Mouse (Mus musculus): ENCODE data around the gene Smyd4. TPM values are rescaled to one million over a fixed set of nuclear protein-coding genes. Genes with fewer than 3 reads are reported as not detected.

Gene Smyd4
- polyA plus RNA-seq, 1 experiment from 2014 or later: 14.3 TPM

GRCm38 (mm10) chr11:75410591-75410990 lies 62.4 kb downstream of the Smyd4 start:
- DNase-seq (ENCODE audit: low spot score) (no peak), ATAC-seq (ENCODE audit: insufficient number of reproducible peaks, low FRiP score, low TSS enrichment, low read depth) (no peak)
- Histone ChIP-seq H3K4me2 (ENCODE audit: low read depth, severe bottlenecking) (no peak overlapping the region), H3K4me3 (ENCODE audit: low read depth, low read length) (no peak overlapping the region), H3K27ac (replicated peaks; ENCODE audit: low read depth, low read length) (no peak overlapping the region), H3K9ac (ENCODE audit: low read length) (no peak overlapping the region), H3K4me1 (ENCODE audit: control insufficient read depth, insufficient read depth, low read length) (no peaks in the 10 kb centered on the region), H3K36me3 (ENCODE audit: control insufficient read depth, insufficient read depth, low read length) (peaks cover 7% of the 10 kb centered on the region; the same call in 1 of the 2 replicates), H3K27me3 (ENCODE audit: control insufficient read depth, insufficient read depth, low read length) (no peaks in the 10 kb centered on the region), H3K9me3 (ENCODE audit: control insufficient read depth, low read length) (no peaks in the 10 kb centered on the region)
- WGBS: 91% methylated on average over 7 of the region's 7 CpGs

GRCm38 (mm10) chr11:75415096-75415495 lies 66.9 kb downstream of the Smyd4 start:
- Histone ChIP-seq H3K9ac (ENCODE audit: low read length) (no peak overlapping the region), H3K36me3 (ENCODE audit: control insufficient read depth, insufficient read depth, low read length) (peaks cover 4% of the 10 kb centered on the region; the same call in 1 of the 2 replicates), H3K4me3 (ENCODE audit: low read depth, low read length) (no peak overlapping the region), H3K27me3 (ENCODE audit: control insufficient read depth, insufficient read depth, low read length) (no peaks in the 10 kb centered on the region), H3K9me3 (ENCODE audit: control insufficient read depth, low read length) (no peaks in the 10 kb centered on the region), H3K4me2 (ENCODE audit: low read depth, severe bottlenecking) (no peak overlapping the region), H3K27ac (replicated peaks; ENCODE audit: low read depth, low read length) (no peak overlapping the region), H3K4me1 (ENCODE audit: control insufficient read depth, insufficient read depth, low read length) (no peaks in the 10 kb centered on the region)
- ATAC-seq (ENCODE audit: insufficient number of reproducible peaks, low FRiP score, low TSS enrichment, low read depth) (no peak), DNase-seq (ENCODE audit: low spot score) (no peak)
- WGBS: 64% methylated on average over 7 of the region's 7 CpGs

- Histone ChIP-seq H3K4me2 (ENCODE audit: low read depth, severe bottlenecking) (no peak overlapping the region), H3K4me3 (ENCODE audit: low read depth, low read length) (no peak overlapping the region), H3K9me3 (ENCODE audit: control insufficient read depth, low read length) (no peaks in the 10 kb centered on the region), H3K4me1 (ENCODE audit: control insufficient read depth, insufficient read depth, low read length) (peaks cover 7% of the 10 kb centered on the region), H3K9ac (ENCODE audit: low read length) (no peak overlapping the region), H3K27me3 (ENCODE audit: control insufficient read depth, insufficient read depth, low read length) (no peaks in the 10 kb centered on the region), H3K27ac (replicated peaks; ENCODE audit: low read depth, low read length) (no peak overlapping the region), H3K36me3 (ENCODE audit: control insufficient read depth, insufficient read depth, low read length) (peaks cover 4% of the 10 kb centered on the region; the same call in 1 of the 2 replicates)
- no peak for DNase-seq (ENCODE audit: low spot score)
- WGBS: 89% methylated on average over 13 of the region's 13 CpGs
- ATAC-seq (ENCODE audit: insufficient number of reproducible peaks, low FRiP score, low TSS enrichment, low read depth): no peak
These were observed 67.8 kb downstream of the Smyd4 start for GRCm38 (mm10) chr11:75415994-75416393.

GRCm38 (mm10) chr11:75420037-75420436 lies 71.8 kb downstream of the Smyd4 start:
- Histone ChIP-seq H3K4me2 (ENCODE audit: low read depth, severe bottlenecking) (no peak overlapping the region), H3K9me3 (ENCODE audit: control insufficient read depth, low read length) (no peaks in the 10 kb centered on the region), H3K27ac (replicated peaks; ENCODE audit: low read depth, low read length) (no peak overlapping the region), H3K27me3 (ENCODE audit: control insufficient read depth, insufficient read depth, low read length) (no peaks in the 10 kb centered on the region), H3K4me1 (ENCODE audit: control insufficient read depth, insufficient read depth, low read length) (peaks cover 13% of the 10 kb centered on the region), H3K9ac (ENCODE audit: low read length) (no peak overlapping the region), H3K4me3 (ENCODE audit: low read depth, low read length) (no peak overlapping the region), H3K36me3 (ENCODE audit: control insufficient read depth, insufficient read depth, low read length) (0 out of 2 replicates have a peak, but pooled peaks cover 2% of the 10 kb centered on the region)
- DNase-seq (ENCODE audit: low spot score) (no peak), ATAC-seq (ENCODE audit: insufficient number of reproducible peaks, low FRiP score, low TSS enrichment, low read depth) (no peak)
- WGBS: 84% methylated on average over 7 of the region's 7 CpGs

GRCm38 (mm10) chr11:75420810-75421374 lies 72.7 kb downstream of the Smyd4 start:
- no peaks in the 10 kb centered on the region for H3K36me3 ChIP-seq (ENCODE audit: control insufficient read depth, insufficient read depth, low read length)
- H3K4me3 ChIP-seq (ENCODE audit: low read depth, low read length): peak overlapping the region; percentile 50
- H3K9ac ChIP-seq (ENCODE audit: low read length): peak overlapping the region; percentile 61
- H3K27me3 ChIP-seq (ENCODE audit: control insufficient read depth, insufficient read depth, low read length): no peaks in the 10 kb centered on the region
- H3K9me3 ChIP-seq (ENCODE audit: control insufficient read depth, low read length): no peaks in the 10 kb centered on the region
- ATAC-seq (ENCODE audit: insufficient number of reproducible peaks, low FRiP score, low TSS enrichment, low read depth) (no peak), DNase-seq (ENCODE audit: low spot score) (no peak)
- WGBS: 43% methylated on average over 5 of the region's 5 CpGs
- H3K4me1 ChIP-seq (ENCODE audit: control insufficient read depth, insufficient read depth, low read length): peaks cover 13% of the 10 kb centered on the region
- H3K4me2 ChIP-seq (ENCODE audit: low read depth, severe bottlenecking): peak overlapping the region; percentile 78
- H3K27ac ChIP-seq (replicated peaks; ENCODE audit: low read depth, low read length): peak overlapping the region; percentile 10; the same call in 1 of the 2 replicates

DNA sequence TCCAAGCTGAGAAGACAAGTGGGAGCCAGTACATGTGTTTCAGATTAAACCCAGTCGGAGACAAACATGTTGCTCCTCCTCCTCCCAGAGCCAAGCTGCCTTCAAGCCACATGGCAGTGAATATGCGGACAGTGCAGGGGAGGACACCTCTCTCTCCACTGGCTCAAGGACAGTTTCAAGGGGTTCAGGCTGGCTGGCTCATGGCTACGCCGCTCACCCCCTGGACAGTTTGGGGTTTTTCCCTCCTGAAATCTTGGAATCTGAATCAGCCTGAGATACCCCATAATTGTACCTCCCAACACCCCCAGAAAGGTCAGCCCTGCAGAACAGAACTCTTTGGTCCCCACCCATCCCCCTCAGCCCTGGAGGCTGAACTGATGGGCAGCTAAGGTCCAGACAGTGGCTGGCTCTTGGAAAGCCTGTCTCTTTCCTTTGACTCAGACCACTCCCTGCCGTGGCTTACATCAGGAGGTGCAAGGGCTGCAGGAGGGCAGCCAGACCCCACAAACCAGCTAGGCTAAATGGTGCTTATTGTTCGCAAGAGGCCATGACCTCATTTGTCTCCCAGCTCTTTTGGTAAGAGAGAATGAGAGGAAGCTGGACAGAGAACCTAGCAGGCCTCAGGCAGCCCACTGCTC lies 73.3 kb downstream of the Smyd4 start:
- DNase-seq (ENCODE audit: low spot score): peak; percentile 43
- 17% methylated on average over 6 of the region's 6 CpGs for WGBS

DNA sequence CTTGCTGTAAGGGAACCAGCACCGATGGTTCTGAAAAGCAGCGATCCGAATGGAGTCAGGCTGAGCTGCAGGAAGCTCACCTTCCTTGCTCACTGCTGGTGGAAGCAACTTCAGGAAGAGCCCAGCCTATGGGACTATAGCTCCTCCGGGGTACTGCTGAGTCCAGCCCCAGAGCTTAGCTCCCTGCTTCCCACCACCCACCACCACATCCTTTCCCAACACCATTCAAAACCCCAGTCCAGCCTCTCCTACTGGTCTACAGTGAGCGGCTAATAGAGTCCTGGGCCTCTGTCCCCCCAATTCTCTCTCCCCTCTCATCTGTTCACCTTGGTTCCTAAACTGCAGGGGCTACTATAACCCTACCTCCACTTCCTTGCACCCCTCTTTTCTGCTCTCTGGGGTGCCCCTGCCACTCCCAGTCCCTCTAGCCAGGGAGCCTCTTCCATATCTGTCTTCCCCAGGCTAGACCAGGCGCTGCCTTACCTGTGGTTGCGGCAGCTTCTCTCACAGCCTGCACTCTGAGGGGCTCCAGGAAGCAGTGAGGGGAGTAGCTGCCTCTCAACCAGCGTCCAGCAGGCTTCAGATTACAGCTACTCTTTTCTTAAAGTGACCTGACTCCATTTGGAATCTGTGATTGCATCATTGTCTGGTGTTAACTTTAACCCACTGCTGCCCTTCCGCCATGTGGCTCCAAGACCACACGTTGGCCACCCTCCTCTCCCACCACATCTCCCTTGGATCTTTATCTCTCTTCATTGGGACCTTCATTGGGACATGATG lies 74.0 kb downstream of the Smyd4 start, which contains the start of gene Serpinf1:
Gene Serpinf1, minus strand, starts transcription at position 689 of the 780 bp plus-strand sequence.
- Histone ChIP-seq H3K9me3 (ENCODE audit: control insufficient read depth, low read length) (no peaks in the 10 kb centered on the region), H3K36me3 (ENCODE audit: control insufficient read depth, insufficient read depth, low read length) (no peaks in the 10 kb centered on the region), H3K4me2 (ENCODE audit: low read depth, severe bottlenecking) (peak within 1 kb of the TSS; percentile 78), H3K27ac (replicated peaks; ENCODE audit: low read depth, low read length) (peak within 1 kb of the TSS; percentile 10), H3K4me1 (ENCODE audit: control insufficient read depth, insufficient read depth, low read length) (peaks cover 13% of the 10 kb centered on the region), H3K27me3 (ENCODE audit: control insufficient read depth, insufficient read depth, low read length) (no peaks in the 10 kb centered on the region), H3K9ac (ENCODE audit: low read length) (peak within 1 kb of the TSS; percentile 61), H3K4me3 (ENCODE audit: low read depth, low read length) (peak within 1 kb of the TSS; percentile 50)
- peak; percentile 62; the same call in 1 of the 2 replicates for ATAC-seq (ENCODE audit: insufficient number of reproducible peaks, low FRiP score, low TSS enrichment, low read depth)
- peak; percentile 63 for DNase-seq (ENCODE audit: low spot score)
- 22% methylated on average over 10 of the region's 10 CpGs for WGBS

More for the DNA sequence above, 73.3 kb downstream of the Smyd4 start:
- peak overlapping the region; percentile 10 for H3K27ac ChIP-seq (replicated peaks; ENCODE audit: low read depth, low read length)
- H3K4me1 ChIP-seq (ENCODE audit: control insufficient read depth, insufficient read depth, low read length): peaks cover 13% of the 10 kb centered on the region
- H3K4me3 ChIP-seq (ENCODE audit: low read depth, low read length): peak overlapping the region; percentile 50
- H3K36me3 ChIP-seq (ENCODE audit: control insufficient read depth, insufficient read depth, low read length): no peaks in the 10 kb centered on the region
- H3K9ac ChIP-seq (ENCODE audit: low read length): peak overlapping the region; percentile 61
- ATAC-seq (ENCODE audit: insufficient number of reproducible peaks, low FRiP score, low TSS enrichment, low read depth): peak; percentile 66; the same call in 1 of the 2 replicates
- no peaks in the 10 kb centered on the region for H3K9me3 ChIP-seq (ENCODE audit: control insufficient read depth, low read length)
- no peaks in the 10 kb centered on the region for H3K27me3 ChIP-seq (ENCODE audit: control insufficient read depth, insufficient read depth, low read length)
- peak overlapping the region; percentile 78 for H3K4me2 ChIP-seq (ENCODE audit: low read depth, severe bottlenecking)

DNA sequence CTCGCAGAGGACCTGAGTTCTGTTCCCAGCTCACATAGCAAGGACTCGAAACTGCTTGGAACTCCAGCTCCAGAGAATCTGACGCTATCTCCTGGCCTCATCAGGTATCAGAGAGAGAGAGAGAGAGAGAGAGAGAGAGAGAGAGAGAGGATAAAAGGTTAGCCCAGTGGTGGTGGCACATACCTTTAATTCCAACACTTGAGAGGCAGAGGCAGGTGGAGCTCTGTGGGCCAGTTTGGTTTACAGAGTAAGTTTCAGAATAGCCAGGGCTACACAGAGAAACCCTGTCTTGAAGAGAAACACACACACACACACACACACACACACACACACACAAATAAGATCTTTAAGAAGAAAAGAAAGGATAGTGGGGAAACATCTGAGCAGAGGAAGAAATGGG lies 74.9 kb downstream of the Smyd4 start:
- Histone ChIP-seq H3K27me3 (ENCODE audit: control insufficient read depth, insufficient read depth, low read length) (no peaks in the 10 kb centered on the region), H3K4me3 (ENCODE audit: low read depth, low read length) (no peak overlapping the region), H3K9me3 (ENCODE audit: control insufficient read depth, low read length) (no peaks in the 10 kb centered on the region), H3K27ac (replicated peaks; ENCODE audit: low read depth, low read length) (no peak overlapping the region), H3K36me3 (ENCODE audit: control insufficient read depth, insufficient read depth, low read length) (no peaks in the 10 kb centered on the region), H3K4me2 (ENCODE audit: low read depth, severe bottlenecking) (no peak overlapping the region), H3K4me1 (ENCODE audit: control insufficient read depth, insufficient read depth, low read length) (peaks cover 13% of the 10 kb centered on the region), H3K9ac (ENCODE audit: low read length) (no peak overlapping the region)
- no peak for DNase-seq (ENCODE audit: low spot score)
- no peak for ATAC-seq (ENCODE audit: insufficient number of reproducible peaks, low FRiP score, low TSS enrichment, low read depth)
- WGBS: 88% methylated on average over 3 of the region's 3 CpGs

Data from limb, embryonic 11.5 days (tissue).